Mouse (Mus musculus) myocyte (in vitro differentiated cells): ENCODE measurements around the gene Rapgef3.

Experiments
- CEBPB ChIP-seq: IDR thresholded peaks from 2 replicates; pipeline ENCODE4 v1.6.1; 2011; ENCODE audit warnings: mild to moderate bottlenecking, moderate library complexity; ENCODE audit not compliant: poor library complexity, insufficient read depth, severe bottlenecking
- E2F4 ChIP-seq: IDR thresholded peaks from one replicate; pipeline ENCODE4 v1.6.1; 2011; ENCODE audit warnings: mild to moderate bottlenecking, control low read depth, moderate library complexity; ENCODE audit not compliant: insufficient read depth
- MAX ChIP-seq: IDR thresholded peaks from one replicate; pipeline ENCODE4 v1.6.1; 2011; ENCODE audit warnings: low read depth, mild to moderate bottlenecking, control low read depth
- MYOG ChIP-seq, 3 experiments: IDR thresholded peaks; one replicate each; pipeline ENCODE4 v1.6.1; 2011; ENCODE audit warnings: control low read depth in 2 of 3, low read depth in 2 of 3, mild to moderate bottlenecking in 2 of 3; ENCODE audit not compliant: insufficient read length in 2 of 3, control insufficient read depth in 1 of 3, insufficient read depth in 1 of 3
- POLR2A ChIP-seq: IDR thresholded peaks from one replicate; pipeline ENCODE4 v1.6.1; 2011; ENCODE audit warnings: low read depth, mild to moderate bottlenecking, control low read depth, moderate library complexity; ENCODE audit not compliant: insufficient read length
- POLR2AphosphoS2 ChIP-seq: IDR thresholded peaks from one replicate; pipeline ENCODE4 v1.6.1; 2011; ENCODE audit warnings: low read depth, control low read depth; ENCODE audit not compliant: insufficient read length
- USF1 ChIP-seq: IDR thresholded peaks from one replicate; pipeline ENCODE4 v1.6.1; 2011; ENCODE audit warnings: low read depth, mild to moderate bottlenecking, control low read depth, moderate library complexity

DNA sequence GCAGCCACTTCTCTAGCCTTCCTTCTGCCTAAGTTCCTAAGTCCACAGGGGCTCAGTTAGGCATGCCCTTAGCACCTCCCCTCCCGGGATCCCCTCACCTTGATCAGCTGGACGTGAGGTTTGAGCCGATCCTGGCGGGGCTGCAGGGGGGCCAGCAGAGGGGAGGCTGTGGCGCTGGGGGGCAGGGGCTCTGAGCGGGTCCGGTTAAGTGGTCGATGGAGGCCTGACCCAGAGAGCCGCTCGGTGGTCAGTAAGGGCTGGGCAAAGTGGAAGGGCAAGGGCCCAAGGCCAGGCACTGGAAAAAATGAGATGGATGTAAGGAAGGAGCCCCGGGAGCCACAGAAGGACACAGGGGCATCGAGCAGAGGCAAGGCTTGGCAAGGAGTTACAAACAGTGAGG lies 40.1 kb upstream of the Rapgef3 start:
- no peak for TF ChIP-seq USF1
- TF ChIP-seq POLR2A, result no peak
- no peak for TF ChIP-seq CEBPB
- no peak for TF ChIP-seq E2F4
- no peak for TF ChIP-seq MYOG (IDR thresholded peaks at IDR 0.05; ENCODE audit: control insufficient read depth in 1 of 3, insufficient read depth in 1 of 3, insufficient read length in 2 of 3, low read depth in 2 of 3)
- no peak for TF ChIP-seq MAX
- no peak for TF ChIP-seq POLR2AphosphoS2
